Mouse (Mus musculus): ENCODE data around the gene B230217C12Rik. TPM values are rescaled to one million over a fixed set of nuclear protein-coding genes. Genes with fewer than 3 reads are reported as not detected.
"Not testable (repeated sequence)": the region's sequence is repeated elsewhere in the genome, so short reads cannot be mapped to it uniquely, and the experiment has no call there.

B230217C12Rik gene
- polyA plus RNA-seq, 1 experiment from 2014 or later: 32.3 TPM

GRCm38 (mm10) chr11:97830501-97830900 is 10.1 kb upstream of the B230217C12Rik start:
- no peak overlapping the region for H3K9ac ChIP-seq
- WGBS: 89% methylated on average over 6 of the region's 6 CpGs
- no peak for ATAC-seq (ENCODE audit: low read depth)
- no peak overlapping the region for H3K27ac ChIP-seq (replicated peaks)
- no peak overlapping the region for H3K4me3 ChIP-seq
- H3K4me2 ChIP-seq: no peak overlapping the region
- H3K36me3 ChIP-seq: peaks cover 78% of the 10 kb centered on the region
- H3K4me1 ChIP-seq (replicated peaks): peaks cover 6% of the 10 kb centered on the region; the same call in 1 of the 2 replicates
- H3K27me3 ChIP-seq: no peaks in the 10 kb centered on the region
- no peaks in the 10 kb centered on the region for H3K9me3 ChIP-seq

GRCm38 (mm10) chr11:97832001-97832400 is 8.6 kb upstream of the B230217C12Rik start:
- WGBS: 70% methylated on average over 11 of the region's 11 CpGs
- Histone ChIP-seq H3K27me3 (no peaks in the 10 kb centered on the region), H3K9ac (no peak overlapping the region), H3K27ac (replicated peaks) (no peak overlapping the region), H3K9me3 (no peaks in the 10 kb centered on the region), H3K36me3 (peaks cover 78% of the 10 kb centered on the region), H3K4me1 (replicated peaks) (peaks cover 6% of the 10 kb centered on the region; the same call in 1 of the 2 replicates), H3K4me3 (no peak overlapping the region), H3K4me2 (no peak overlapping the region)
- ATAC-seq (ENCODE audit: low read depth): no peak

DNA sequence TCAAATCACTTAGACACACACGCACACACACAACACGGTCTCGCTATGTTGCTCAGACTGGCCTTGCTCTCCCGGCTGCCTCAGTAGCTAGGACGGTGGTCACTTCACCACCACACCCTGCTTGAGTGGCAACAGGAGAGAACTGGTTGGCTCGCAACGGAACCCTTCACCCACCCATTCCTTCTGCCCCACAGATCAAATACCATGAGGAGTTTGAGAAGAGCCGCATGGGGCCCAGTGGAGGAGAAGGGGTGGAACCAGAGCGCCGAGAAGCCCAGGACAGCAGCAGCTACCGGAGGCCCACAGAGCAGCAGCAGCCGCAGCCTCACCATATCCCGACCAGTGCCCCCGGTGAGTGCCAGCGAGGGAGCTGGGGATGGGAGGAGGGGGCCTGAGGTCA is 7.2 kb upstream of the B230217C12Rik start:
- ATAC-seq (ENCODE audit: low read depth): no peak
- no peaks in the 10 kb centered on the region for H3K9me3 ChIP-seq
- H3K27me3 ChIP-seq: no peaks in the 10 kb centered on the region
- no peak overlapping the region for H3K4me2 ChIP-seq
- no peak overlapping the region for H3K9ac ChIP-seq
- peaks cover 6% of the 10 kb centered on the region; the same call in 1 of the 2 replicates for H3K4me1 ChIP-seq (replicated peaks)
- WGBS: 79% methylated on average over 15 of the region's 15 CpGs
- H3K36me3 ChIP-seq: peaks cover 77% of the 10 kb centered on the region
- H3K4me3 ChIP-seq: no peak overlapping the region
- no peak overlapping the region for H3K27ac ChIP-seq (replicated peaks)

DNA sequence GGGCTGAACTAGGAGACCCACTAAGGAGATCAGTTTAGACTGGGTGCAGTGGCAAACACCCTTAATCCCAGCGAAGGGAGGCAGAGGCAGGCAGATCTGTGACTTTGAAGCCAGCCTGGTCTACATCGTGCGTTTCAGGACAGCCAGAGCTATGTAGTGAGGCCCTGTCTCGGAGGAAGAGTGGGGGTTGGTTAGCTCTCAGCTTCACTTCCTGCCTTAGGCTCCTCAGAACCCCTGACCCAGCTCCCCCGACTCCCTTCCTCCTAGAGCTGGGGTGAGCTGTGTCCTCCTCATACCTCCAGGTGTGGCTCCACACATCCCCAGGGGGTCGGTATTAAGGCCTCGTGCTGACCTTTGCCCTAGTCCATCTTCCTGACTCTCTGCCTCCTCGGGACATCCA is 4.0 kb upstream of the B230217C12Rik start:
- peaks cover 13% of the 10 kb centered on the region for H3K4me1 ChIP-seq (replicated peaks)
- WGBS: 72% methylated on average over 8 of the region's 8 CpGs
- no peaks in the 10 kb centered on the region for H3K9me3 ChIP-seq
- peaks cover 55% of the 10 kb centered on the region for H3K36me3 ChIP-seq
- no peak overlapping the region for H3K27ac ChIP-seq (replicated peaks)
- no peak overlapping the region for H3K4me2 ChIP-seq
- H3K4me3 ChIP-seq: no peak overlapping the region
- no peak for ATAC-seq (ENCODE audit: low read depth)
- no peaks in the 10 kb centered on the region for H3K27me3 ChIP-seq
- no peak overlapping the region for H3K9ac ChIP-seq

DNA sequence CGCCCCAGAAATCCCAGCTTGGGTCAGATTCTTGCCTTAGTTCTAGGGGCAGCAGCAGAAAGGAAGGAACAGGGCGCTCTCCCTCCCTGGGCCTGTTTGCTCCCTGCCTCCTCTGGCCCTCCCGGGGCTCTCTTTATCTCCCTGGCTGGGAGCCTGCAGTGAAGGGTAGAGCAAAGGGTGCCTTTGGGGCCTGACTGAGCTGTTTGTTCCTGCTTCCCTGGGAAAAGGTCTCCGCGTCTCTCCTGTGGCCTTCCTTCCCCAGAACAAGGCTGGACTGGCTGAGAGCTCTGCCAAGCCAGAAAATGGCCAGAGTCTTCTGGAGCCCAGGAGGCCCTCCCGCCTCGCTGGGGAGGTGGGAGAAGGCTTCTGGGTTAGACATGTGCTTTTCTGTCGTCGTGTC is 3.5 kb upstream of the B230217C12Rik start:
- not testable (repeated sequence) for ATAC-seq (ENCODE audit: low read depth)
- peaks cover 55% of the 10 kb centered on the region for H3K36me3 ChIP-seq
- WGBS: 85% methylated on average over 9 of the region's 9 CpGs

GRCm38 (mm10) chr11:97837641-97838149 is 2.9 kb upstream of the B230217C12Rik start:
- H3K9ac ChIP-seq: no peak overlapping the region
- no peak for ATAC-seq (ENCODE audit: low read depth)
- no peak overlapping the region for H3K27ac ChIP-seq (replicated peaks)
- H3K4me2 ChIP-seq: no peak overlapping the region
- WGBS: 87% methylated on average over 7 of the region's 7 CpGs
- H3K27me3 ChIP-seq: no peaks in the 10 kb centered on the region
- no peaks in the 10 kb centered on the region for H3K9me3 ChIP-seq
- peaks cover 18% of the 10 kb centered on the region for H3K4me1 ChIP-seq (replicated peaks)
- H3K4me3 ChIP-seq: no peak overlapping the region
- H3K36me3 ChIP-seq: peaks cover 50% of the 10 kb centered on the region

More for the DNA sequence above, 3.5 kb upstream of the B230217C12Rik start:
- H3K27me3 ChIP-seq; H3K9ac ChIP-seq; H3K4me2 ChIP-seq; H3K9me3 ChIP-seq; H3K27ac ChIP-seq (replicated peaks); H3K4me3 ChIP-seq: not testable (repeated sequence)
- H3K4me1 ChIP-seq (replicated peaks): peaks cover 18% of the 10 kb centered on the region

- Histone ChIP-seq H3K27me3 (no peaks in the 10 kb centered on the region), H3K4me1 (replicated peaks) (peaks cover 17% of the 10 kb centered on the region), H3K4me3 (no peak overlapping the region), H3K4me2 (no peak overlapping the region), H3K9me3 (no peaks in the 10 kb centered on the region), H3K9ac (peak overlapping the region; percentile 50; the same call in 1 of the 2 replicates), H3K36me3 (peaks cover 44% of the 10 kb centered on the region), H3K27ac (replicated peaks) (peak overlapping the region; percentile 7; the same call in 1 of the 2 replicates)
- ATAC-seq (ENCODE audit: low read depth): no peak
- 39% methylated on average over 10 of the region's 10 CpGs for WGBS
These were observed 1.7 kb upstream of the B230217C12Rik start for GRCm38 (mm10) chr11:97838779-97839440.

- H3K4me1 ChIP-seq (replicated peaks): peaks cover 17% of the 10 kb centered on the region
- H3K4me2 ChIP-seq: no peak overlapping the region
- H3K27ac ChIP-seq (replicated peaks): peak overlapping the region; percentile 97
- peak overlapping the region; percentile 61; the same call in 1 of the 2 replicates for H3K4me3 ChIP-seq
- no peaks in the 10 kb centered on the region for H3K9me3 ChIP-seq
- WGBS: 60% methylated on average over 11 of the region's 11 CpGs
- H3K27me3 ChIP-seq: no peaks in the 10 kb centered on the region
- peak overlapping the region; percentile 50; the same call in 1 of the 2 replicates for H3K9ac ChIP-seq
- peaks cover 37% of the 10 kb centered on the region for H3K36me3 ChIP-seq
- ATAC-seq (ENCODE audit: low read depth): no peak
These were observed 992 bp upstream of the B230217C12Rik start for GRCm38 (mm10) chr11:97839441-97840134.

GRCm38 (mm10) chr11:97840135-97840490 is 467 bp upstream of the B230217C12Rik start:
- Histone ChIP-seq H3K27ac (replicated peaks) (peak overlapping the region; percentile 97), H3K4me2 (peak overlapping the region; percentile 65), H3K4me1 (replicated peaks) (peaks cover 17% of the 10 kb centered on the region), H3K36me3 (peaks cover 32% of the 10 kb centered on the region), H3K27me3 (no peaks in the 10 kb centered on the region), H3K9me3 (no peaks in the 10 kb centered on the region), H3K4me3 (peak overlapping the region; percentile 61), H3K9ac (peak overlapping the region; percentile 89; the same call in 1 of the 2 replicates)
- 75% methylated on average over 2 of the region's 2 CpGs for WGBS
- no peak for ATAC-seq (ENCODE audit: low read depth)

GRCm38 (mm10) chr11:97840991-97841661 is 546 bp downstream of the B230217C12Rik start:
- H3K27ac ChIP-seq (replicated peaks): peak overlapping the region; percentile 97
- peaks cover 22% of the 10 kb centered on the region for H3K36me3 ChIP-seq
- peak overlapping the region; percentile 89 for H3K9ac ChIP-seq
- no peaks in the 10 kb centered on the region for H3K9me3 ChIP-seq
- H3K4me2 ChIP-seq: peak overlapping the region; percentile 65
- peak; percentile 95 for ATAC-seq (ENCODE audit: low read depth)
- H3K27me3 ChIP-seq: no peaks in the 10 kb centered on the region
- H3K4me3 ChIP-seq: peak overlapping the region; percentile 61
- H3K4me1 ChIP-seq (replicated peaks): peaks cover 17% of the 10 kb centered on the region
- WGBS: under 1% methylated on average over 22 of the region's 22 CpGs

DNA sequence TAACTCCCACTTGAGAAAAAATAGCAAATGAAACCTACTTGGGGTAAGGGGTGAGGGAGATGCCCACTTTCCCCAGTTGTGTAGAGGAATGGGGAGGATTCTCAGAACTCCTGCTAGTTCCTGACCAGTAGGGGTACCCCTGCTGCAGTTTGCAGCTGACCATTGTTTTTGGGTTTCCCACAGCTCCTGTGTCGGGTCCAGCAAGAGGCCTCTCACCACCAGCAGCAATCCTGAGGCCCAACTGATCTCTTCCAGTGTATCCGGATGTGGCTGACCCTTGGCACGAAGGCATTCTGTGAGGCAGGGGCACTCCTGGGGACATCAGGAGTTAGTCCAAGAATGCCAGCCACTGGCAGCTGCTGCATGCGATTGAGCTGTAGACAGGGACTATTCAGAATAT is 1.4 kb downstream of the B230217C12Rik start:
- peak overlapping the region; percentile 65 for H3K4me2 ChIP-seq
- peaks cover 13% of the 10 kb centered on the region for H3K36me3 ChIP-seq
- H3K4me3 ChIP-seq: peak overlapping the region; percentile 61
- H3K9ac ChIP-seq: peak overlapping the region; percentile 89
- peak overlapping the region; percentile 97 for H3K27ac ChIP-seq (replicated peaks)
- H3K9me3 ChIP-seq: no peaks in the 10 kb centered on the region
- no peaks in the 10 kb centered on the region for H3K27me3 ChIP-seq
- no peak for ATAC-seq (ENCODE audit: low read depth)
- H3K4me1 ChIP-seq (replicated peaks): peaks cover 17% of the 10 kb centered on the region
- 34% methylated on average over 4 of the region's 4 CpGs for WGBS

GRCm38 (mm10) chr11:97850367-97850766 is 9.8 kb downstream of the B230217C12Rik start:
- Histone ChIP-seq H3K9me3 (no peaks in the 10 kb centered on the region), H3K4me3 (no peak overlapping the region), H3K27ac (replicated peaks) (no peak overlapping the region), H3K9ac (no peak overlapping the region), H3K27me3 (no peaks in the 10 kb centered on the region), H3K4me2 (no peak overlapping the region), H3K4me1 (replicated peaks) (no peaks in the 10 kb centered on the region), H3K36me3 (no peaks in the 10 kb centered on the region)
- ATAC-seq (ENCODE audit: low read depth): no peak
- WGBS: 67% methylated on average over 6 of the region's 6 CpGs
